Mouse (Mus musculus) midbrain, embryonic 14.5 days (tissue): ENCODE measurements at regions not wholly inside any gene's neighbourhood (a gene's known extent, or its start where the extent isn't known, plus 50 kb on each side); places are given as distances from the start of the nearest gene placed in this dataset.
A peak's percentile ranks its signal among the peaks of the same experiment; 100 is the strongest.

ENCODE experiments used
- ATAC-seq: fragments of 200-750 bp; cut with Nextera tagmentation; 2 replicates; pipeline ENCODE4 v1.8.0; 2017; ENCODE audit warnings: moderate number of reproducible peaks, moderate library complexity; ENCODE audit not compliant: low FRiP score, low TSS enrichment
- DNase-seq: peaks from one replicate; pipeline ENCODE4 v3.0.0-alpha.2; 2015
- H3K27ac ChIP-seq: fragments of 300-500 bp; sonication (generic); replicated peaks from 2 replicates; pipeline ENCODE4 v1.5.1; 2014; ENCODE audit warnings: mild to moderate bottlenecking, low read depth, low read length, moderate library complexity
- H3K27me3 ChIP-seq: fragments of 300-500 bp; sonication (generic); 2 replicates; pipeline ENCODE4 v1.6.1; 2014; ENCODE audit warnings: low read length, control low read depth, mixed read lengths; ENCODE audit not compliant: control insufficient read depth, insufficient read depth
- H3K36me3 ChIP-seq: fragments of 300-500 bp; sonication (generic); 2 replicates; pipeline ENCODE4 v1.6.1; 2014; ENCODE audit warnings: low read length, control low read depth; ENCODE audit not compliant: control insufficient read depth, insufficient read depth
- H3K4me1 ChIP-seq: fragments of 300-500 bp; sonication (generic); 2 replicates; pipeline ENCODE4 v1.6.1; 2014; ENCODE audit warnings: mild to moderate bottlenecking, antibody characterized with exemption, low read length, control low read depth; ENCODE audit not compliant: control insufficient read depth, insufficient read depth
- H3K4me2 ChIP-seq: fragments of 300-500 bp; sonication (generic); 2 replicates; pipeline ENCODE4 v1.6.1; 2014; ENCODE audit warnings: mild to moderate bottlenecking, low read length, moderate library complexity
- H3K4me3 ChIP-seq: fragments of 300-500 bp; sonication (generic); replicated peaks from 2 replicates; pipeline ENCODE4 v1.5.1; 2014; ENCODE audit warnings: low read depth, low read length
- H3K9ac ChIP-seq: fragments of 300-500 bp; sonication (generic); replicated peaks from 2 replicates; pipeline ENCODE4 v1.6.1; 2014; ENCODE audit warnings: mild to moderate bottlenecking, low read length, moderate library complexity
- H3K9me3 ChIP-seq: fragments of 300-500 bp; sonication (generic); 2 replicates; pipeline ENCODE4 v1.6.1; 2016; ENCODE audit warnings: low read length, control low read depth, mixed read lengths; ENCODE audit not compliant: control insufficient read depth
- WGBS: fragments of 180-500 bp; shearing (Covaris S2); extraction: QIAGEN DNeasy Blood & Tissue Kit; methylation state at CpG from one replicate; pipeline ENCODE4 v1.1.7; 2014; 5-methylcytosine and 5-hydroxymethylcytosine counted together

- Histone ChIP-seq H3K27ac (no peak overlapping the region), H3K4me3 (no peak overlapping the region), H3K4me2 (no peak overlapping the region), H3K4me1 (peaks cover 24% of the 10 kb centered on the region), H3K9me3 (no peaks in the 10 kb centered on the region), H3K9ac (no peak overlapping the region), H3K36me3 (no peaks in the 10 kb centered on the region), H3K27me3 (no peaks in the 10 kb centered on the region)
- 77% methylated on average over 7 of the region's 7 CpGs for WGBS
- ATAC-seq (no peak), DNase-seq (no peak)
Measured at GRCm38 (mm10) chr2:128378456-128378855, 212.6 kb upstream of the Spdye4c start.

GRCm38 (mm10) chr2:128379151-128379550 lies 211.9 kb upstream of the Spdye4c start:
- Histone ChIP-seq H3K27ac (0 out of 2 replicates have a peak overlapping the region, but pooled peaks have one; percentile 20), H3K4me3 (no peak overlapping the region), H3K36me3 (no peaks in the 10 kb centered on the region), H3K27me3 (no peaks in the 10 kb centered on the region), H3K9me3 (no peaks in the 10 kb centered on the region), H3K4me1 (0 out of 2 replicates have a peak, but pooled peaks cover 20% of the 10 kb centered on the region), H3K9ac (no peak overlapping the region), H3K4me2 (no peak overlapping the region)
- DNase-seq = no peak
- 79% methylated on average over 8 of the region's 8 CpGs for WGBS
- no peak for ATAC-seq

- no peak for ATAC-seq
- no peaks in the 10 kb centered on the region for H3K9me3 ChIP-seq
- no peak overlapping the region for H3K4me2 ChIP-seq
- no peak overlapping the region for H3K4me3 ChIP-seq
- no peaks in the 10 kb centered on the region for H3K36me3 ChIP-seq
- 33% methylated on average over 8 of the region's 8 CpGs for WGBS
- no peak overlapping the region for H3K9ac ChIP-seq
- peak overlapping the region; percentile 20; the same call in 1 of the 2 replicates for H3K27ac ChIP-seq
- DNase-seq = no peak
- H3K4me1 ChIP-seq = 0 out of 2 replicates have a peak, but pooled peaks cover 19% of the 10 kb centered on the region
- H3K27me3 ChIP-seq = no peaks in the 10 kb centered on the region
Measured at GRCm38 (mm10) chr2:128379554-128379953, 211.5 kb upstream of the Spdye4c start.

- H3K27ac ChIP-seq = no peak overlapping the region
- no peaks in the 10 kb centered on the region for H3K27me3 ChIP-seq
- no peak overlapping the region for H3K4me2 ChIP-seq
- H3K9me3 ChIP-seq = no peaks in the 10 kb centered on the region
- 0 out of 2 replicates have a peak, but pooled peaks cover 19% of the 10 kb centered on the region for H3K4me1 ChIP-seq
- no peak overlapping the region for H3K9ac ChIP-seq
- H3K36me3 ChIP-seq = no peaks in the 10 kb centered on the region
- ATAC-seq = no peak
- no peak for DNase-seq
- no peak overlapping the region for H3K4me3 ChIP-seq
- WGBS = 27% methylated on average over 7 of the region's 7 CpGs
Measured at GRCm38 (mm10) chr2:128380581-128380980, 210.4 kb upstream of the Spdye4c start.

- no peak overlapping the region for H3K4me2 ChIP-seq
- no peaks in the 10 kb centered on the region for H3K27me3 ChIP-seq
- H3K27ac ChIP-seq = no peak overlapping the region
- DNase-seq = no peak
- WGBS = 76% methylated on average over 5 of the region's 5 CpGs
- no peak for ATAC-seq
- no peak overlapping the region for H3K9ac ChIP-seq
- no peaks in the 10 kb centered on the region for H3K9me3 ChIP-seq
- no peaks in the 10 kb centered on the region for H3K36me3 ChIP-seq
- no peak overlapping the region for H3K4me3 ChIP-seq
- 0 out of 2 replicates have a peak, but pooled peaks cover 19% of the 10 kb centered on the region for H3K4me1 ChIP-seq
Measured at GRCm38 (mm10) chr2:128381684-128382205, 209.3 kb upstream of the Spdye4c start.

GRCm38 (mm10) chr2:128382473-128382872 lies 208.5 kb upstream of the Spdye4c start:
- Histone ChIP-seq H3K4me2 (no peak overlapping the region), H3K4me1 (0 out of 2 replicates have a peak, but pooled peaks cover 19% of the 10 kb centered on the region), H3K27ac (no peak overlapping the region), H3K36me3 (no peaks in the 10 kb centered on the region), H3K27me3 (no peaks in the 10 kb centered on the region), H3K9ac (no peak overlapping the region), H3K4me3 (no peak overlapping the region), H3K9me3 (no peaks in the 10 kb centered on the region)
- no peak for DNase-seq
- 79% methylated on average over 4 of the region's 4 CpGs for WGBS
- no peak for ATAC-seq

GRCm38 (mm10) chr2:128384612-128385011 lies 206.4 kb upstream of the Spdye4c start:
- ATAC-seq (no peak), DNase-seq (no peak)
- H3K4me3 ChIP-seq = no peak overlapping the region
- H3K4me2 ChIP-seq = no peak overlapping the region
- WGBS = 83% methylated on average over 10 of the region's 10 CpGs
- H3K36me3 ChIP-seq = no peaks in the 10 kb centered on the region
- no peaks in the 10 kb centered on the region for H3K27me3 ChIP-seq
- no peaks in the 10 kb centered on the region for H3K9me3 ChIP-seq
- H3K4me1 ChIP-seq = peaks cover 18% of the 10 kb centered on the region; the same call in 1 of the 2 replicates
- H3K9ac ChIP-seq = no peak overlapping the region
- no peak overlapping the region for H3K27ac ChIP-seq

GRCm38 (mm10) chr2:128386846-128387621 lies 204.0 kb upstream of the Spdye4c start:
- H3K9me3 ChIP-seq = no peaks in the 10 kb centered on the region
- H3K27ac ChIP-seq = no peak overlapping the region
- H3K27me3 ChIP-seq = peaks cover 6% of the 10 kb centered on the region; the same call in 1 of the 2 replicates
- H3K4me2 ChIP-seq = no peak overlapping the region
- H3K4me3 ChIP-seq = no peak overlapping the region
- DNase-seq (no peak), ATAC-seq (no peak)
- WGBS = 74% methylated on average over 4 of the region's 4 CpGs
- H3K4me1 ChIP-seq = peaks cover 8% of the 10 kb centered on the region; the same call in 1 of the 2 replicates
- H3K9ac ChIP-seq = no peak overlapping the region
- H3K36me3 ChIP-seq = no peaks in the 10 kb centered on the region
